Mouse (Mus musculus) stomach, postnatal 0 days (tissue): ENCODE results near the gene Mdm4.

Source experiments
- CTCF ChIP-seq: IDR thresholded peaks from 2 replicates; pipeline ENCODE4 v1.5.1; 2016; ENCODE audit warnings: antibody characterized with exemption, low read depth, mild to moderate bottlenecking, moderate library complexity
- EP300 ChIP-seq: optimal IDR thresholded peaks from 2 replicates; pipeline ENCODE3; 2016; ENCODE audit warnings: antibody characterized with exemption

DNA sequence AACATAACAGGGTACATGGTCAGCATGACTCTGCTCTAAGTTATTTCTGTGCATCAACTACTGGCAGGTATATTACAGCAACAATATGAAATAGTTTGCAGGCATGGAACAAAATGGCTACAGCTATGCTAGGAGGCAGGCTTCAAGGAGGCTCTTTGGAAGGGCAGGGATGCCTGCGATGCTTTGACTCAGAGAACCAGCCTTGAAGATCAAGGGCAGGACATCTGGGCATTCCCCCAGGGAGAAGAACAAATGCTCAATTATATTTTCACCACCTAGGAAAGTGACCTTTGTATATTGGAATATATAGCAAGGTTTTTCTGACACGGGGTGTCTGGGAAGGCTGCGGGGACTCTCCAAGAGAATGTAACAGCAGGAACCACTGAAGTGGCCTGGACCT is 68.6 kb downstream of the Mdm4 start:
- no peak for TF ChIP-seq CTCF
- no peak for TF ChIP-seq EP300
